Mouse (Mus musculus): ENCODE measurements around the gene Fnip2.

DNA sequence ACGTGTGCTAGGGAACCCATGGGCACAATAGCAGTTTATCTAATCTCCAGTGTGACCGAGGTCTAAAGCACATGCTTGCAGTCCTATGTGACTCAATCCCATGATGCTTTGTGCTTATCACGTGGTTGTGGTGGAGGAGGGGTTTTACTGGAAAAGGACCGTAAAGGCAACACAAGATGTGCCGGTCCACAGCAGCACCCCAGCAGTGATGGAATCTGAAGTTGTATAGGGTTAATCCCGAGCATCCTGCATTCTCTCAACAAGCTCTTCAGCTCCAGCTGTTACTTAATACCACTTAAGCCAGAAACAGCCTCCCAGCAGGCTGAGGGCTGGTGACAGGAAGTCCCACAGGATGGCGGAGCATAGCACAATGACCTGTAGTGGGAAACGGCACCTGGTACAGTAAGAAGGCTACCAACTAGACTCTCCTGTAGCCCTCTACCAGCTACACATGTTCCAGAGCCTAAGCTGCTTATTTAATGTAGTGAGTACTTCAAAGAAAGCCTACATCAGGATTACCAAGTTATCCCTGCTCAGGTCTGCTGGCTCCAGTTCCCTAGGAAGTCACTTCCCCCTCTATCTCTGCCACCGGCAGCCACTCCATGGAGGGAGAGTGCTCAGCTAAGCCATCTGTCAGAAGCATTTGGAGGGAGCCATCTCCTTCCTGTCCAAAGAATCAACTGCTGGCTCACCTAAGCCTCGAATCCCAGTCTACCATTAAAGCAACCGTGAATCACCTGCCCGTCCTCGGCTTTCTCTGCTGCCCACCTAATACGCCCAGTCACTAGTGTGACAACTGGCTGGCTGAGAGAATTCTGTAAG, 51.3 kb downstream of the Fnip2 start:
- no peak for TF ChIP-seq POLR2A (IDR thresholded peaks at IDR 0.05; ENCODE audit: extremely low read depth, insufficient read depth, low read length)
- no peak for TF ChIP-seq CTCF (IDR thresholded peaks at IDR 0.05; ENCODE audit: extremely low read depth, insufficient read depth, low read length)
